Mouse (Mus musculus) intestine, embryonic 14.5 days (tissue): Measurements from ENCODE around the gene Cish. TPM values are rescaled to one million over a fixed set of nuclear protein-coding genes. Genes with fewer than 3 reads are reported as not detected.

Experiments used
- polyA plus RNA-seq: library from polyadenylated mRNA; unstranded; fragments of >200 nt; fragmentation: Nextera tagmentation; extraction: Ambion mirVana; gene quantifications from 2 replicates; pipeline ENCODE4 v1.2.1, GENCODE M21; 2014

Cish gene
- polyA plus RNA-seq, 1 experiment from 2014 or later, result 8.9 TPM

Other genes with a start within 250 kb of the Cish start
- gene Dock3, start 64.1 kb upstream of the Cish start, polyA plus RNA-seq, result 0.57 and 0.82 TPM in 2 replicates
- 21.2 and 23.2 TPM in 2 replicates for gene Mapkapk3, start 6.1 kb upstream of the Cish start, polyA plus RNA-seq
- gene Hemk1, start 42.3 kb downstream of the Cish start, polyA plus RNA-seq, result 10.4 and 12.8 TPM in 2 replicates
- 0.28 and 0.31 TPM in 2 replicates for gene 6430571L13Rik, start 44.6 kb downstream of the Cish start, polyA plus RNA-seq
- 0.35 and 0.55 TPM in 2 replicates for gene Cacna2d2, start 103.6 kb downstream of the Cish start, polyA plus RNA-seq
- 46.7 and 47.6 TPM in 2 replicates for gene Tmem115, start 237.9 kb downstream of the Cish start, polyA plus RNA-seq
- gene Cyb561d2, start 246.2 kb downstream of the Cish start, polyA plus RNA-seq, result 27.1 and 30.8 TPM in 2 replicates
- 34.8 and 42.2 TPM in 2 replicates for gene Nprl2, start 246.2 kb downstream of the Cish start, polyA plus RNA-seq